Mouse (Mus musculus) adipose tissue, adult 10 weeks (tissue): ENCODE results near the gene 9530002B09Rik. TPM values are rescaled to one million over a fixed set of nuclear protein-coding genes. Genes with fewer than 3 reads are reported as not detected.

Experiments
- polyA plus RNA-seq: library from polyadenylated mRNA; stranded (reverse); fragments of 350-450 nt; fragmentation: Illumina TruSeq; extraction: RNeasy Lipid Tissue Mini Kit (QIAGEN cat#74804); gene quantifications from one replicate; pipeline ENCODE4 v1.2.3, GENCODE M21; 2014; ENCODE audit warnings: low read depth, low replicate concordance

Gene 9530002B09Rik
- not detected for polyA plus RNA-seq

GRCm38 (mm10) chr4:122688975-122689374 lies at the start of gene 9530002B09Rik:
TSS of gene 9530002B09Rik (plus strand) at chr4:122689275.

Other genes with a start within 250 kb of the 9530002B09Rik start
- 108 TPM for gene Ppt1, start 147.0 kb downstream of the 9530002B09Rik start, polyA plus RNA-seq
- 123 TPM for gene Cap1, start 196.8 kb downstream of the 9530002B09Rik start, polyA plus RNA-seq